Mouse (Mus musculus) C2C12 (cell line): ENCODE measurements around the gene Man2a2. TPM values are rescaled to one million over a fixed set of nuclear protein-coding genes. Genes with fewer than 3 reads are reported as not detected.

Experiments used
- H3K27me3 ChIP-seq: one replicate; pipeline ENCODE4 v1.6.1; 2011; ENCODE audit not compliant: control insufficient read depth, insufficient read depth, insufficient read length
- H3K36me3 ChIP-seq: one replicate; pipeline ENCODE4 v1.6.1; 2011; ENCODE audit not compliant: control insufficient read depth, insufficient read depth
- H3K4me3 ChIP-seq: one replicate; pipeline ENCODE4 v1.5.1; 2011; ENCODE audit warnings: mild to moderate bottlenecking, control low read depth; ENCODE audit not compliant: poor library complexity, insufficient read depth, severe bottlenecking
- H3K79me2 ChIP-seq: one replicate; pipeline ENCODE4 v1.6.1; 2011; ENCODE audit not compliant: control insufficient read depth, insufficient read depth
- H3K79me3 ChIP-seq: one replicate; pipeline ENCODE4 v1.6.1; 2011; ENCODE audit warnings: low read depth, control low read depth
- H3ac ChIP-seq: one replicate; pipeline ENCODE3; 2011; ENCODE audit warnings: low read depth; ENCODE audit not compliant: control insufficient read depth, insufficient read length
- CEBPB ChIP-seq: IDR thresholded peaks from one replicate; pipeline ENCODE4 v1.6.1; 2011; ENCODE audit warnings: low read depth, mild to moderate bottlenecking, control low read depth, moderate library complexity
- CTCF ChIP-seq: IDR thresholded peaks from one replicate; pipeline ENCODE4 v1.5.1; 2011; ENCODE audit not compliant: control insufficient read depth, insufficient read depth, insufficient read length
- FOSL1 ChIP-seq: IDR thresholded peaks from one replicate; pipeline ENCODE4 v1.8.0; 2011; ENCODE audit warnings: mild to moderate bottlenecking, low read length; ENCODE audit not compliant: poor library complexity, insufficient read depth, severe bottlenecking
- MAX ChIP-seq: IDR thresholded peaks from one replicate; pipeline ENCODE4 v1.6.1; 2011; ENCODE audit warnings: mild to moderate bottlenecking, control low read depth
- MYOD1 ChIP-seq: IDR thresholded peaks from one replicate; pipeline ENCODE4 v1.6.1; 2011; ENCODE audit warnings: low read depth; ENCODE audit not compliant: control insufficient read depth, insufficient read length
- MYOG ChIP-seq: IDR thresholded peaks from one replicate; pipeline ENCODE4 v1.6.1; 2011; ENCODE audit not compliant: control insufficient read depth, insufficient read length; ENCODE audit errors: extremely low read depth
- USF1 ChIP-seq: IDR thresholded peaks from one replicate; pipeline ENCODE4 v1.6.1; 2011; ENCODE audit warnings: low read depth, mild to moderate bottlenecking, control low read depth, moderate library complexity
- polyA plus RNA-seq: library from polyadenylated mRNA; unstranded; fragments of >200 nt; fragmentation: generic; extraction: Trizol; gene quantifications from one replicate; pipeline ENCODE4 v1.2.1, GENCODE M21; 2012; ENCODE audit warnings: missing spikeins

The Man2a2 gene
- polyA plus RNA-seq, 1 experiment: 21.5 TPM

GRCm38 (mm10) chr7:80386235-80386930 is 15.2 kb upstream of the Man2a2 start:
- H3K4me3 ChIP-seq: no peak overlapping the region

GRCm38 (mm10) chr7:80382919-80383318 is 11.7 kb upstream of the Man2a2 start:
- H3K27me3 ChIP-seq: no peaks in the 10 kb centered on the region
- H3K36me3 ChIP-seq: peaks cover 4% of the 10 kb centered on the region
- H3K4me3 ChIP-seq: no peak overlapping the region
- TF ChIP-seq MAX (no peak), FOSL1 (no peak), MYOD1 (peak; percentile 53), MYOG (no peak), USF1 (no peak)
- no peaks in the 10 kb centered on the region for H3K79me2 ChIP-seq
- no peak overlapping the region for H3ac ChIP-seq
- H3K79me3 ChIP-seq: no peaks in the 10 kb centered on the region

More at GRCm38 (mm10) chr7:80386235-80386930, 15.2 kb upstream of the Man2a2 start:
- no peaks in the 10 kb centered on the region for H3K27me3 ChIP-seq
- TF ChIP-seq MYOD1 (no peak), FOSL1 (no peak), MAX (no peak), MYOG (no peak), CEBPB (peak; percentile 34), USF1 (no peak), CTCF (peak; percentile 75)
- H3ac ChIP-seq: no peak overlapping the region
- no peaks in the 10 kb centered on the region for H3K79me2 ChIP-seq
- H3K79me3 ChIP-seq: no peaks in the 10 kb centered on the region
- peaks cover 6% of the 10 kb centered on the region for H3K36me3 ChIP-seq

DNA sequence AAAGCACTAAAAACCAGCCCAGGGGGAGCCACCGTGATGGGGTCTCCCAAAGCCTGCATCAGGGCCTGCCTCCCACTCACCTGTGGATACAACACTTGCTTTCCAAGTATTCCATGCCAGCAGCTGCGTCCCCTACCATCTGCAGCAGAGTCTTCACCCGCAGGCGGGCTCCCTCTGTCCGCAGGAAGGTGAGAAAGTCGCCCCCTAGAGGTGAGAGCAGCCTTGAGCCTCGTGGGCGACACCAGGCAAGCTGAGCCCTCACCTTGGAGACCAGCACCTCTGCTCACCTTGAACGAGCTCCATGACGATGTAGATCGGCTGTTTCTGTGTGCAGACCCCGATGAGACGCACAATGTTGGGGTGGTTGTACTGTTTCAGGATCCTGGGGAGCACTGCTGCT is 8.4 kb upstream of the Man2a2 start:
- Histone ChIP-seq H3K4me3 (no peak overlapping the region), H3K27me3 (no peaks in the 10 kb centered on the region), H3K79me2 (no peaks in the 10 kb centered on the region), H3K36me3 (peaks cover 4% of the 10 kb centered on the region), H3ac (no peak overlapping the region), H3K79me3 (no peaks in the 10 kb centered on the region)
- TF ChIP-seq FOSL1 (no peak), CTCF (peak; percentile 43)

- H3K79me3 ChIP-seq: no peaks in the 10 kb centered on the region
- H3ac ChIP-seq: no peak overlapping the region
- no peak overlapping the region for H3K4me3 ChIP-seq
- H3K27me3 ChIP-seq: no peaks in the 10 kb centered on the region
- TF ChIP-seq USF1: no peak
- peak; percentile 63 for TF ChIP-seq CTCF
- no peaks in the 10 kb centered on the region for H3K79me2 ChIP-seq
- H3K36me3 ChIP-seq: peaks cover 4% of the 10 kb centered on the region
Measured at GRCm38 (mm10) chr7:80377471-80377870, 6.3 kb upstream of the Man2a2 start.

GRCm38 (mm10) chr7:80376192-80376591 is 5.0 kb upstream of the Man2a2 start:
- no peaks in the 10 kb centered on the region for H3K79me3 ChIP-seq
- peaks cover 4% of the 10 kb centered on the region for H3K36me3 ChIP-seq
- H3K79me2 ChIP-seq: no peaks in the 10 kb centered on the region
- no peak overlapping the region for H3K4me3 ChIP-seq
- TF ChIP-seq USF1 (no peak), CEBPB (no peak), MAX (no peak), MYOG (no peak)
- no peak overlapping the region for H3ac ChIP-seq
- H3K27me3 ChIP-seq: no peaks in the 10 kb centered on the region

GRCm38 (mm10) chr7:80375376-80376039 is 4.3 kb upstream of the Man2a2 start:
- Histone ChIP-seq H3ac (no peak overlapping the region), H3K4me3 (no peak overlapping the region), H3K27me3 (no peaks in the 10 kb centered on the region), H3K79me2 (no peaks in the 10 kb centered on the region), H3K36me3 (peaks cover 4% of the 10 kb centered on the region), H3K79me3 (no peaks in the 10 kb centered on the region)
- TF ChIP-seq MAX (no peak), USF1 (no peak), FOSL1 (peak; percentile 90), MYOD1 (peak; percentile 89)
